In the genomic region with DNA sequence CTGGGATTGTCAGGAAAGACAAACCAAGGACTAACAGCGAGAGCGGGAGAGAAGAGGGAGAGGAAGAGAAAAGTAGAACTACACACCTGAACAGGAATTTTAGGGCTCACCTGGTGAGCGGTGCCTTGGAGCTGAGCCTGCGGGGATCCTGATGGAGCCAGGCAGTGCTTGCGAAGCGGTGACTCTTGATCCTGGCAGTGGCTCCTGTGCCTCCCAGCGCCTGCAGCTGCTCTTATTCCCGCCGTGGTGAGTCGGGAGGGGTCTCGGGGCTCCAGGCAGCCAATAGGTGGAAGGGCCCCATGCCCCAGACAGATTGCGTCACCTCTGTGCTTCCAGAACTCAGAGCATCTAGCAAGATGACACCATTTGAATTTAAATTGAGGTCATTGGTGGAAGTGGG, we compare ENCODE assay signal across 10 mouse cellular contexts. TPM values are rescaled to one million over a fixed set of nuclear protein-coding genes. Genes with fewer than 3 reads are reported as not detected.
DNase-seq lines count a peak whose midpoint lies in the region; ATAC-seq and TF ChIP-seq lines count a peak whose summit lies in the region.
"Had no signal": no experiment of that assay in that cellular context is flagged by ENCODE, and none has a peak within 500 bp of the region (broad histone marks: within the 10 kb centered on the region; RNA-seq: fewer than 3 reads in every experiment).

A gene (minus strand): TSS at position 256 of the 400 bp plus-strand sequence.

- H3K9me3 ChIP-seq in heart, postnatal 0 days (replicated peaks; ENCODE audit: control insufficient read depth, low read length) = no peaks in the 10 kb centered on the region
- H3K9me3 ChIP-seq in liver, embryonic 11.5 days (ENCODE audit: control insufficient read depth, low read length) = no peaks in the 10 kb centered on the region
- no peaks in the 10 kb centered on the region for H3K9me3 ChIP-seq in neural tube, embryonic 13.5 days

- H3K27ac ChIP-seq in heart, postnatal 0 days (ENCODE audit: low read depth) = no peak within 1 kb of the TSS
- no peak within 1 kb of the TSS for H3K27ac ChIP-seq in liver, embryonic 11.5 days (ENCODE audit: low read depth, low read length)
- no peak within 1 kb of the TSS for H3K27ac ChIP-seq in neural tube, embryonic 13.5 days (replicated peaks)

- TF ChIP-seq EP300 in heart, postnatal 0 days (IDR thresholded peaks at IDR 0.05; ENCODE audit: low read depth) = no peak

- H3K4me3 ChIP-seq in heart, postnatal 0 days (ENCODE audit: low read depth, low read length) = peak within 1 kb of the TSS; percentile 45
- H3K4me3 ChIP-seq in liver, embryonic 11.5 days (ENCODE audit: low read depth, low read length) = peak within 1 kb of the TSS; percentile 36
- H3K4me3 ChIP-seq in neural tube, embryonic 13.5 days = peak within 1 kb of the TSS; percentile 41

- no peaks in the 10 kb centered on the region for H3K36me3 ChIP-seq in heart, postnatal 0 days (replicated peaks; ENCODE audit: control insufficient read depth, insufficient read depth, low read length)
- H3K36me3 ChIP-seq in liver, embryonic 11.5 days (ENCODE audit: control insufficient read depth, insufficient read depth, low read length) = no peaks in the 10 kb centered on the region
- no peaks in the 10 kb centered on the region for H3K36me3 ChIP-seq in neural tube, embryonic 13.5 days

- DNase-seq in gastrocnemius, postnatal 25 days = peak; percentile 6
- DNase-seq in gastrocnemius, postnatal 36 days = no peak
- DNase-seq in B cell, adult 2 months = peak; percentile 5 to 17
- DNase-seq in cerebellum, postnatal 14 days = peak; percentile 34 to 37
- no peak for DNase-seq in heart, postnatal 0 days (ENCODE audit: low spot score)
- DNase-seq in liver, embryonic 11.5 days (ENCODE audit: low spot score) = no peak
- no peak for DNase-seq in urinary bladder, postnatal 25 days (ENCODE audit: low spot score)

- no peaks in the 10 kb centered on the region for H3K4me1 ChIP-seq in heart, postnatal 0 days (ENCODE audit: control insufficient read depth, insufficient read depth)
- H3K4me1 ChIP-seq in liver, embryonic 11.5 days (replicated peaks; ENCODE audit: control insufficient read depth, insufficient read depth, low read length) = no peaks in the 10 kb centered on the region
- peaks cover 11% of the 10 kb centered on the region for H3K4me1 ChIP-seq in neural tube, embryonic 13.5 days (replicated peaks)

- 1% methylated on average over 12 of the region's 12 CpGs for WGBS in heart, postnatal 0 days
- 1% methylated on average over 12 of the region's 12 CpGs for WGBS in liver, embryonic 11.5 days
- WGBS in neural tube, embryonic 13.5 days = 1% methylated on average over 12 of the region's 12 CpGs

- TF ChIP-seq CTCF in heart, postnatal 0 days (IDR thresholded peaks at IDR 0.05; ENCODE audit: low read depth) = no peak

- no peak for ATAC-seq in heart, postnatal 0 days (ENCODE audit: insufficient read depth, low read depth)
- no peak for ATAC-seq in liver, embryonic 11.5 days (replicated peaks; ENCODE audit: low FRiP score)
- peak; percentile 71; the same call in 1 of the 2 replicates for ATAC-seq in neural tube, embryonic 13.5 days (ENCODE audit: low read depth)

- H3K9ac ChIP-seq in heart, postnatal 0 days (replicated peaks; ENCODE audit: low read depth, low read length) = no peak within 1 kb of the TSS
- no peak within 1 kb of the TSS for H3K9ac ChIP-seq in liver, embryonic 11.5 days (ENCODE audit: low read depth, low read length)
- H3K9ac ChIP-seq in neural tube, embryonic 13.5 days = peak within 1 kb of the TSS; percentile 61

- intact Hi-C loops in gastrocnemius, postnatal 36 days (cut with DNase I) = loop anchor here (5.0 kb wide), 1 partner anchor 54 kb away; no protein-coding TSS in a partner anchor

- peak within 1 kb of the TSS; percentile 73 for H3K4me2 ChIP-seq in heart, postnatal 0 days (ENCODE audit: low read depth, low read length)
- H3K4me2 ChIP-seq in liver, embryonic 11.5 days = peak within 1 kb of the TSS; percentile 70
- peak within 1 kb of the TSS; percentile 95 for H3K4me2 ChIP-seq in neural tube, embryonic 13.5 days

- H3K27me3 ChIP-seq in heart, postnatal 0 days (ENCODE audit: control insufficient read depth, insufficient read depth, low read length) = peaks cover 25% of the 10 kb centered on the region
- peaks cover 37% of the 10 kb centered on the region for H3K27me3 ChIP-seq in liver, embryonic 11.5 days (replicated peaks; ENCODE audit: control insufficient read depth, insufficient read depth, low read length)
- H3K27me3 ChIP-seq in neural tube, embryonic 13.5 days = peaks cover 21% of the 10 kb centered on the region

RNA-seq across cellular contexts. Expression of the gene that starts here (rescaled TPM):
- total RNA-seq in gastrocnemius, postnatal 25 days (2021) = not detected
- total RNA-seq in gastrocnemius, postnatal 36 days (2021) = not detected
- 6.0 TPM in 1 of 2 replicates, not detected in the other for total RNA-seq in heart, postnatal 0 days (2014; rRNA removed; ENCODE audit: low replicate concordance)
- polyA plus RNA-seq in heart, postnatal 0 days (2015; fragmentation: Nextera tagmentation; extraction: Ambion mirVana) = 3.0 TPM in 2 replicates
- 0.35 and 1.4 TPM in 2 replicates for polyA plus RNA-seq in liver, embryonic 11.5 days (2014; fragmentation: Nextera tagmentation; extraction: Ambion mirVana)
- polyA plus RNA-seq in neural tube, embryonic 13.5 days (2015; fragmentation: Nextera tagmentation; extraction: Ambion mirVana) = 12.0 and 14.0 TPM in 2 replicates
- total RNA-seq: MEL had no signal
- polyA plus RNA-seq: large intestine, adult 2 months had no signal

Comparison
In these comparisons a context has a peak if more than half of its experiments do, and no peak if none do; other contexts are left out.
1. Peak in DNase-seq in gastrocnemius, postnatal 25 days; RNA of the gene not detected or under 1 TPM.
2. DNase-seq: peak in B cell, adult 2 months (2 of 2) and cerebellum, postnatal 14 days (2 of 2); none in gastrocnemius, postnatal 36 days (0 of 2), heart, postnatal 0 days (single experiment), liver, embryonic 11.5 days (single experiment) and urinary bladder, postnatal 25 days (single experiment).
3. Peak in every context shown above with its lines, with median percentiles within 50 percentile points of each other: H3K4me2 ChIP-seq and H3K4me3 ChIP-seq.